Mouse (Mus musculus) forebrain, postnatal 0 days (tissue): Measurements from ENCODE around the gene Hamp. TPM values are rescaled to one million over a fixed set of nuclear protein-coding genes. Genes with fewer than 3 reads are reported as not detected.

Source experiments
- ATAC-seq: fragments of 200-750 bp; cut with Nextera tagmentation; 2 replicates; pipeline ENCODE4 v1.8.0; 2017; ENCODE audit warnings: mild to moderate bottlenecking, moderate library complexity
- DNase-seq: peaks from one replicate; pipeline ENCODE4 v3.0.0-alpha.2; 2015
- H3K27ac ChIP-seq: fragments of 300-500 bp; sonication (generic); 2 replicates; pipeline ENCODE4 v1.5.1; 2014; ENCODE audit warnings: low read depth, mild to moderate bottlenecking, antibody characterized with exemption, low read length, moderate library complexity, mixed read lengths
- H3K27me3 ChIP-seq: fragments of 300-500 bp; sonication (generic); 2 replicates; pipeline ENCODE4 v1.6.1; 2014; ENCODE audit warnings: mild to moderate bottlenecking, low read length, mixed read lengths; ENCODE audit not compliant: insufficient read depth
- H3K36me3 ChIP-seq: fragments of 300-500 bp; sonication (generic); 2 replicates; pipeline ENCODE4 v1.6.1; 2014; ENCODE audit warnings: mild to moderate bottlenecking, moderate library complexity; ENCODE audit not compliant: insufficient read depth
- H3K4me1 ChIP-seq: fragments of 300-500 bp; sonication (generic); 2 replicates; pipeline ENCODE4 v1.6.1; 2014; ENCODE audit warnings: antibody characterized with exemption; ENCODE audit not compliant: insufficient read depth
- H3K4me2 ChIP-seq: fragments of 300-500 bp; sonication (generic); 2 replicates; pipeline ENCODE4 v1.6.1; 2014; ENCODE audit warnings: low read depth, mild to moderate bottlenecking, moderate library complexity
- H3K4me3 ChIP-seq: fragments of 300-500 bp; sonication (generic); 2 replicates; pipeline ENCODE4 v1.5.1; 2014; ENCODE audit warnings: low read depth, low read length, mixed read lengths
- H3K9ac ChIP-seq: fragments of 300-500 bp; sonication (generic); 2 replicates; pipeline ENCODE4 v1.6.1; 2014; ENCODE audit warnings: mild to moderate bottlenecking
- H3K9me3 ChIP-seq: fragments of 300-500 bp; sonication (generic); 2 replicates; pipeline ENCODE4 v1.6.1; 2016; ENCODE audit warnings: low read length
- CTCF ChIP-seq: sonication (generic); IDR thresholded peaks from 2 replicates; pipeline ENCODE4 v1.5.1; 2016; ENCODE audit warnings: antibody characterized with exemption, control low read depth, low read depth
- WGBS: fragments of 180-500 bp; shearing (Covaris S2); extraction: QIAGEN DNeasy Blood & Tissue Kit; methylation state at CpG from one replicate; pipeline ENCODE4 v1.1.7; 2014; 5-methylcytosine and 5-hydroxymethylcytosine counted together
- polyA plus RNA-seq: library from polyadenylated mRNA; unstranded; fragments of >200 nt; fragmentation: Nextera tagmentation; extraction: Ambion mirVana; gene quantifications from 2 replicates; pipeline ENCODE4 v1.2.1, GENCODE M21; 2015
- total RNA-seq: library from RNA; depleted of rRNA; stranded (reverse); fragments of >200 nt; gene quantifications from 2 replicates; pipeline ENCODE4 v1.2.3, GENCODE M21; 2014

Gene Hamp
- total and polyA plus RNA-seq, 2 experiments from 2014 or later = not detected

- no peaks in the 10 kb centered on the region for H3K36me3 ChIP-seq
- no peak for TF ChIP-seq CTCF
- no peaks in the 10 kb centered on the region for H3K9me3 ChIP-seq
- H3K27ac ChIP-seq = no peak within 1 kb of the TSS
- no peaks in the 10 kb centered on the region for H3K4me1 ChIP-seq
- H3K4me2 ChIP-seq = peak within 1 kb of the TSS; percentile 57
- H3K9ac ChIP-seq = peak within 1 kb of the TSS; percentile 28; the same call in 1 of the 2 replicates
- ATAC-seq (no peak), DNase-seq (no peak)
- H3K27me3 ChIP-seq = peaks cover 11% of the 10 kb centered on the region; the same call in 1 of the 2 replicates
- H3K4me3 ChIP-seq = peak within 1 kb of the TSS; percentile 27
- WGBS = 2% methylated on average over 19 of the region's 19 CpGs
These were observed 29.3 kb upstream of the Hamp start, which contains the start of gene Lsr for GRCm38 (mm10) chr7:30973251-30973500. Lsr (minus strand) TSS chr7:30973464.

- Histone ChIP-seq H3K27me3 (peaks cover 11% of the 10 kb centered on the region; the same call in 1 of the 2 replicates), H3K9me3 (no peaks in the 10 kb centered on the region), H3K36me3 (no peaks in the 10 kb centered on the region), H3K4me3 (peak overlapping the region; percentile 27), H3K4me2 (peak overlapping the region; percentile 57), H3K4me1 (no peaks in the 10 kb centered on the region), H3K9ac (peak overlapping the region; percentile 28; the same call in 1 of the 2 replicates), H3K27ac (no peak overlapping the region)
- DNase-seq = no peak
- no peak for ATAC-seq
- no peak for TF ChIP-seq CTCF
- WGBS = 5% methylated on average over 41 of the region's 41 CpGs
These were observed 28.8 kb upstream of the Hamp start for GRCm38 (mm10) chr7:30972426-30973250.

DNA sequence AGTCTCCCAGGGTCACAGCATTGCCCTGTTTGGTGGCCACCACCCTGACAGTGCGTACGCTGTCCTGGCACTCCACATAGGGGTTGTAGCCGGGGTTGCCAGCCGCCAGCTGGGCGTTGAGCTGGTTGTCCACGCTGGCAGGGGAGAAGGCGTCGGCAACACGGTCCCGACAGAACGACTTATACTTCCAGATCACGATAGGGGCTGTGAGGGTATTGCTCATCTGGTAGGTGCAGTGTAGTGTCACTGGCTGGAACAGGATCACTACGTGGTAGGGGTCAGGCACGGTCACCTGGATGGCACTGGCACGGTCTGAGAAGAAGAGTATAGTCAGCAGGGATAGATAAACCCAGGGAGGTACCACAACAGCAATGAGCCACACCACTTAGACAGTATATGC is 28.1 kb upstream of the Hamp start:
- peaks cover 11% of the 10 kb centered on the region; the same call in 1 of the 2 replicates for H3K27me3 ChIP-seq
- 90% methylated on average over 15 of the region's 15 CpGs for WGBS
- no peak overlapping the region for H3K4me3 ChIP-seq
- TF ChIP-seq CTCF = no peak
- no peak for ATAC-seq
- no peaks in the 10 kb centered on the region for H3K9me3 ChIP-seq
- H3K4me1 ChIP-seq = no peaks in the 10 kb centered on the region
- H3K27ac ChIP-seq = no peak overlapping the region
- no peak for DNase-seq
- no peak overlapping the region for H3K9ac ChIP-seq
- H3K4me2 ChIP-seq = 0 out of 2 replicates have a peak overlapping the region, but pooled peaks have one; percentile 57
- H3K36me3 ChIP-seq = no peaks in the 10 kb centered on the region

DNA sequence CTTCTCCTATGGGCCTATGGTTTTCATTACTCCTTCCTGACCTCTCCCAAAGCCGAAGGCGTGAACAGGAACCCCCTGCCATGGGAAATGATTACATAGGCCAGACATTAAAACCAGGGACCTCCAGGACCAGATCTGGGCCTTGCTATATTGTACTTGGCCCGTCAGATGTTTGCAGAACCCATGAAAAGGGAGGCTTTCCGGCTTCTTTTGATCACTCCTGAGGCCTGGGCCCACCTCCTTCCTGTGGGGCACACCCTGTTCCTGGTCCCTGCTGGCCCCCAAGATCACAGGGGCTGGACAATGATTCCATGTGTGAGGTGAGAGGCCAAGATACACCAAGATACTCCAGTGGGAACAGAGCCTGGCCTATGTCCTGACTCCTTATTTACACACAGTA is 25.3 kb upstream of the Hamp start:
- ATAC-seq (no peak), DNase-seq (no peak)
- 88% methylated on average over 4 of the region's 4 CpGs for WGBS
- H3K4me3 ChIP-seq = no peak overlapping the region
- H3K36me3 ChIP-seq = no peaks in the 10 kb centered on the region
- H3K4me2 ChIP-seq = no peak overlapping the region
- no peak overlapping the region for H3K9ac ChIP-seq
- H3K27ac ChIP-seq = no peak overlapping the region
- no peaks in the 10 kb centered on the region for H3K4me1 ChIP-seq
- no peak for TF ChIP-seq CTCF
- peaks cover 11% of the 10 kb centered on the region; the same call in 1 of the 2 replicates for H3K27me3 ChIP-seq
- H3K9me3 ChIP-seq = no peaks in the 10 kb centered on the region

DNA sequence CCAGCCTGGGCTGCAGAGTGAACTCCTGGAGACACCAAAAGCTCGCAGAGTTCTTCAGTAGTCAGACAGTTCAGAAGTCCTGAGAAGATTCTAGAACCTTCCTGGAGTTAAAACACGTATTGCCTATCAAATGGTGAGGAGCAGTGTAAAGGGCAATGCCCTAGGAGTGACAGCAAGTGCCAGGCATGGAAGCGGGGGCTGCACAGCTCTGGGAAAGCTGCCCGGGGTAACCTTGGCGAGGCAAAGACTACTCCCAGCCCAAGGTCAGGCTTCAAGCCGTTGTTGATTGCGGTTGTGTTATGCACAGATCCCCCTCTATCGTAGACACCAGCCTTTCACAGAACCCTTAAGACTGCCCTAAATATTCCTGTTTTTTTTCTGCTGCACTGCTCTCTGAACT is 24.8 kb upstream of the Hamp start:
- ATAC-seq (no peak), DNase-seq (no peak)
- no peak overlapping the region for H3K4me2 ChIP-seq
- no peak for TF ChIP-seq CTCF
- H3K4me1 ChIP-seq = no peaks in the 10 kb centered on the region
- no peaks in the 10 kb centered on the region for H3K36me3 ChIP-seq
- peaks cover 11% of the 10 kb centered on the region; the same call in 1 of the 2 replicates for H3K27me3 ChIP-seq
- no peak overlapping the region for H3K9ac ChIP-seq
- 91% methylated on average over 8 of the region's 8 CpGs for WGBS
- H3K27ac ChIP-seq = no peak overlapping the region
- H3K4me3 ChIP-seq = no peak overlapping the region
- H3K9me3 ChIP-seq = no peaks in the 10 kb centered on the region

DNA sequence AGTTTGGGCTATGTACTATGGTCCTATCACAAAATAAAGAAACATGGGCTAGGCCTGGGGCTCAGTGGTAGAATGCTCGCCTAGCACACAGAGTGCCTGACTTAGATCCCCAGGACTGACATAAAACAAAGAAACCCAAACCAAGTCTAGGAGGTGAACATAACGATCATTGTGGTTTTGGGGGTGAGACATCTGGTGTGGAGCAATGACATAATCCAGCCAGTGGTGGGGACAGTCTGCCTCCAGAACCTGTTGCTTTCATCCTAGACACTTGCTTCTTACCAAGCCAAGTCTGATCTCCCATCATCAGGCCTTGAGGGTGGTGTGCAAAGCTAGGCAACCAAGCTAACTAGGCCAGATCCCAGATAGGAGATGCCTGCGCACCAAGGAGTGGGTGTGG is 22.8 kb upstream of the Hamp start:
- Histone ChIP-seq H3K4me1 (no peaks in the 10 kb centered on the region), H3K9ac (no peak overlapping the region), H3K9me3 (no peaks in the 10 kb centered on the region), H3K27ac (no peak overlapping the region), H3K4me3 (no peak overlapping the region), H3K36me3 (no peaks in the 10 kb centered on the region), H3K27me3 (no peaks in the 10 kb centered on the region), H3K4me2 (no peak overlapping the region)
- 67% methylated on average over 3 of the region's 3 CpGs for WGBS
- no peak for DNase-seq
- no peak for ATAC-seq
- no peak for TF ChIP-seq CTCF

- no peaks in the 10 kb centered on the region for H3K9me3 ChIP-seq
- no peak for TF ChIP-seq CTCF
- WGBS = 74% methylated on average over 14 of the region's 14 CpGs
- H3K4me1 ChIP-seq = no peaks in the 10 kb centered on the region
- DNase-seq (no peak), ATAC-seq (no peak)
- no peaks in the 10 kb centered on the region for H3K36me3 ChIP-seq
- no peak overlapping the region for H3K27ac ChIP-seq
- no peaks in the 10 kb centered on the region for H3K27me3 ChIP-seq
- no peak overlapping the region; the same call in 1 of the 2 replicates for H3K9ac ChIP-seq
- H3K4me2 ChIP-seq = no peak overlapping the region
- H3K4me3 ChIP-seq = no peak overlapping the region
These were observed 21.8 kb upstream of the Hamp start for GRCm38 (mm10) chr7:30965677-30966076.
